Mouse (Mus musculus) kidney, adult 2 months (tissue): ENCODE results near the gene Pkp4.

Experiments used
- CTCF ChIP-seq: fragments of 200-500 bp; conservative IDR thresholded peaks from 2 replicates; pipeline ENCODE4 v1.5.1; 2011; ENCODE audit warnings: low read depth, mild to moderate bottlenecking, control low read depth, low read length, moderate library complexity, mixed read lengths; ENCODE audit not compliant: insufficient read depth, insufficient read length
- POLR2A ChIP-seq: fragments of 200-500 bp; IDR thresholded peaks from one replicate; pipeline ENCODE4 v1.6.1; 2011; ENCODE audit warnings: low read depth, low read length, control low read depth

GRCm38 (mm10) chr2:59170208-59170589 is 9.5 kb downstream of the Pkp4 start:
- TF ChIP-seq POLR2A (no peak), CTCF (no peak)
